Comparison of ENCODE assay signal across 9 mouse cellular contexts in genomic region chr1:134298636-134299411, GRCm38 (mm10). TPM values are rescaled to one million over a fixed set of nuclear protein-coding genes. Genes with fewer than 3 reads are reported as not detected.
DNase-seq lines count a peak whose midpoint lies in the region; ATAC-seq and TF ChIP-seq lines count a peak whose summit lies in the region.
"Had no signal": no experiment of that assay in that cellular context is flagged by ENCODE, and none has a peak within 500 bp of the region (broad histone marks: within the 10 kb centered on the region; RNA-seq: fewer than 3 reads in every experiment).

No protein-coding gene starts in this region.

- peak overlapping the region; percentile 96 for H3K4me2 ChIP-seq in forebrain, embryonic 12.5 days
- H3K4me2 ChIP-seq in hindbrain, embryonic 13.5 days: peak overlapping the region; percentile 86
- H3K4me2 ChIP-seq in liver, postnatal 0 days (ENCODE audit: low read depth, low read length): peak overlapping the region; percentile 88

- no peak for TF ChIP-seq POLR2A in bone marrow, adult 2 months (IDR thresholded peaks at IDR 0.05; ENCODE audit: borderline replicate concordance, control insufficient read depth, low read depth, low read length)
- TF ChIP-seq POLR2A in olfactory bulb, adult 2 months (IDR thresholded peaks at IDR 0.05; ENCODE audit: insufficient read depth, low read depth, low read length): no peak

- WGBS in bone marrow, adult 2 months: 6% methylated on average over 56 of the region's 59 CpGs
- 8% methylated on average over 56 of the region's 59 CpGs for WGBS in forebrain, embryonic 12.5 days
- 9% methylated on average over 44 of the region's 59 CpGs for WGBS in hindbrain, embryonic 13.5 days
- 12% methylated on average over 42 of the region's 59 CpGs for WGBS in liver, postnatal 0 days (ENCODE audit: insufficient replicate concordance)
- 35% methylated on average over 59 of the region's 59 CpGs for WGBS in olfactory bulb, adult 2 months

- no peaks in the 10 kb centered on the region for H3K9me3 ChIP-seq in forebrain, embryonic 12.5 days
- no peaks in the 10 kb centered on the region for H3K9me3 ChIP-seq in hindbrain, embryonic 13.5 days
- no peaks in the 10 kb centered on the region for H3K9me3 ChIP-seq in liver, postnatal 0 days (ENCODE audit: low read length)

- H3K27me3 ChIP-seq in forebrain, embryonic 12.5 days: peaks cover 44% of the 10 kb centered on the region
- peaks cover 48% of the 10 kb centered on the region for H3K27me3 ChIP-seq in hindbrain, embryonic 13.5 days
- H3K27me3 ChIP-seq in liver, postnatal 0 days (ENCODE audit: insufficient read depth, low read length): peaks cover 28% of the 10 kb centered on the region

- peaks cover 8% of the 10 kb centered on the region for H3K4me1 ChIP-seq in bone marrow, adult 2 months (ENCODE audit: control insufficient read depth, insufficient read depth, low read length)
- peaks cover 26% of the 10 kb centered on the region for H3K4me1 ChIP-seq in forebrain, embryonic 12.5 days
- H3K4me1 ChIP-seq in hindbrain, embryonic 13.5 days (replicated peaks): peaks cover 31% of the 10 kb centered on the region
- H3K4me1 ChIP-seq in liver, postnatal 0 days (ENCODE audit: insufficient read depth): peaks cover 17% of the 10 kb centered on the region
- peaks cover 16% of the 10 kb centered on the region for H3K4me1 ChIP-seq in olfactory bulb, adult 2 months (ENCODE audit: control insufficient read depth, insufficient read depth, low read length)

- intact Hi-C loops in left cerebral cortex, postnatal 14 days (cut with DNase I): no loop called here

- no peak for TF ChIP-seq EP300 in liver, postnatal 0 days (IDR thresholded peaks at IDR 0.05; ENCODE audit: low read depth)

- H3K4me3 ChIP-seq in bone marrow, adult 2 months (replicated peaks; ENCODE audit: control insufficient read depth, low read depth, low read length): peak overlapping the region; percentile 52
- peak overlapping the region; percentile 63 for H3K4me3 ChIP-seq in forebrain, embryonic 12.5 days (replicated peaks)
- H3K4me3 ChIP-seq in hindbrain, embryonic 13.5 days: peak overlapping the region; percentile 52
- H3K4me3 ChIP-seq in liver, postnatal 0 days (ENCODE audit: low read depth, low read length): peak overlapping the region; percentile 49
- peak overlapping the region; percentile 17; the same call in 1 of the 2 replicates for H3K4me3 ChIP-seq in olfactory bulb, adult 2 months (ENCODE audit: insufficient read depth, low read depth, low read length)

- no peak overlapping the region for H3K27ac ChIP-seq in bone marrow, adult 2 months (ENCODE audit: control insufficient read depth, insufficient read depth, low read depth, low read length, poor library complexity)
- no peak overlapping the region for H3K27ac ChIP-seq in forebrain, embryonic 12.5 days
- H3K27ac ChIP-seq in hindbrain, embryonic 13.5 days: no peak overlapping the region
- no peak overlapping the region for H3K27ac ChIP-seq in liver, postnatal 0 days (ENCODE audit: low read depth)
- no peak overlapping the region for H3K27ac ChIP-seq in olfactory bulb, adult 2 months (ENCODE audit: insufficient read depth, low read depth, low read length)

- peak; percentile 64; the same call in 1 of the 2 replicates for ATAC-seq in forebrain, embryonic 12.5 days (ENCODE audit: low FRiP score)
- peak; percentile 65 for ATAC-seq in hindbrain, embryonic 13.5 days (ENCODE audit: low FRiP score)
- peak; percentile 26 for ATAC-seq in liver, postnatal 0 days

- no peak for TF ChIP-seq CTCF in bone marrow, adult 2 months (IDR thresholded peaks at IDR 0.05; ENCODE audit: control insufficient read depth, insufficient read depth, low read length)
- no peak for TF ChIP-seq CTCF in liver, postnatal 0 days (IDR thresholded peaks at IDR 0.05; ENCODE audit: low read depth)
- TF ChIP-seq CTCF in olfactory bulb, adult 2 months (IDR thresholded peaks at IDR 0.05; ENCODE audit: insufficient read depth, low read depth, low read length): no peak

- no peaks in the 10 kb centered on the region for H3K36me3 ChIP-seq in forebrain, embryonic 12.5 days (replicated peaks)
- no peaks in the 10 kb centered on the region; the same call in 1 of the 2 replicates for H3K36me3 ChIP-seq in hindbrain, embryonic 13.5 days
- H3K36me3 ChIP-seq in liver, postnatal 0 days (replicated peaks; ENCODE audit: insufficient read depth, low read length): no peaks in the 10 kb centered on the region

- DNase-seq in kidney, adult 18-20 months: peak; percentile 23
- DNase-seq in kidney, adult 9 months: no peak
- DNase-seq in liver, postnatal 0 days: peak; percentile 30
- no peak for DNase-seq in left cerebral cortex, postnatal 14 days (ENCODE audit: low spot score in 2 of 2)

- peak overlapping the region; percentile 74 for H3K9ac ChIP-seq in forebrain, embryonic 12.5 days
- H3K9ac ChIP-seq in hindbrain, embryonic 13.5 days: peak overlapping the region; percentile 76
- H3K9ac ChIP-seq in liver, postnatal 0 days (replicated peaks): peak overlapping the region; percentile 55

RNA-seq across cellular contexts. Expression of gene Myog, which starts 9.0 kb away (rescaled TPM):
- polyA plus RNA-seq in bone marrow, adult 2 months (2011; ENCODE audit: insufficient read depth, insufficient read length, low replicate concordance, missing spikeins): not detected in 2 replicates
- polyA plus RNA-seq in forebrain, embryonic 12.5 days (2016; fragmentation: Nextera tagmentation; extraction: Ambion mirVana): 1.2 TPM in 1 of 2 replicates, not detected in the other
- 3.6 and 3.8 TPM in 2 replicates for polyA plus RNA-seq in hindbrain, embryonic 13.5 days (2015; fragmentation: Nextera tagmentation; extraction: Ambion mirVana)
- polyA plus RNA-seq in liver, postnatal 0 days (2015; fragmentation: Nextera tagmentation; extraction: Ambion mirVana): 0.64 TPM in 1 of 2 replicates, not detected in the other
- polyA plus RNA-seq in olfactory bulb, adult 2 months (2012; ENCODE audit: insufficient read depth, insufficient read length, low replicate concordance, missing spikeins): not detected in 2 replicates
- not detected for total RNA-seq in left cerebral cortex, postnatal 14 days (2021)
- total RNA-seq: left cerebral cortex, adult 18-20 months had no signal

RNA-seq across cellular contexts. Expression of gene Ppfia4, which starts 33.9 kb away (rescaled TPM):
- polyA plus RNA-seq in bone marrow, adult 2 months (2011; ENCODE audit: insufficient read depth, insufficient read length, low replicate concordance, missing spikeins): 3.3 and 9.3 TPM in 2 replicates
- polyA plus RNA-seq in forebrain, embryonic 12.5 days (2016; fragmentation: Nextera tagmentation; extraction: Ambion mirVana): 3.1 and 3.2 TPM in 2 replicates
- polyA plus RNA-seq in hindbrain, embryonic 13.5 days (2015; fragmentation: Nextera tagmentation; extraction: Ambion mirVana): 10.9 and 12.3 TPM in 2 replicates
- polyA plus RNA-seq in liver, postnatal 0 days (2015; fragmentation: Nextera tagmentation; extraction: Ambion mirVana): 1.3 and 1.6 TPM in 2 replicates
- not detected in 2 replicates for polyA plus RNA-seq in olfactory bulb, adult 2 months (2012; ENCODE audit: insufficient read depth, insufficient read length, low replicate concordance, missing spikeins)
- total RNA-seq in left cerebral cortex, postnatal 14 days (2021): 10 to 100 TPM; 55.0 to 61.6 TPM

Comparison
In these comparisons a context has a peak if more than half of its experiments do, and no peak if none do; other contexts are left out.
1. DNase-seq: peak in kidney, adult 18-20 months (single experiment) and liver, postnatal 0 days (single experiment); none in kidney, adult 9 months (single experiment) and left cerebral cortex, postnatal 14 days (0 of 2).
2. Peak in every context shown above with its lines, with median percentiles within 50 percentile points of each other: H3K4me3 ChIP-seq, ATAC-seq, H3K4me2 ChIP-seq and H3K9ac ChIP-seq.